Mouse (Mus musculus) embryonic fibroblast, embryonic 13.5 days (primary cell): Measurements from ENCODE around the gene Insyn1. TPM values are rescaled to one million over a fixed set of nuclear protein-coding genes. Genes with fewer than 3 reads are reported as not detected.
A peak's percentile ranks its signal among the peaks of the same experiment; 100 is the strongest.

Source experiments
- H3K27ac ChIP-seq: 2 replicates; pipeline ENCODE4 v1.5.1; 2012; ENCODE audit warnings: low read length, control low read depth, inconsistent platforms; ENCODE audit not compliant: insufficient read depth
- H3K4me1 ChIP-seq: 2 replicates; pipeline ENCODE4 v1.6.1; 2011; ENCODE audit warnings: low read length; ENCODE audit not compliant: control insufficient read depth, insufficient read depth
- H3K4me3 ChIP-seq: 2 replicates; pipeline ENCODE4 v1.5.1; 2011; ENCODE audit warnings: mild to moderate bottlenecking, control low read depth, low read length; ENCODE audit not compliant: insufficient read depth
- CTCF ChIP-seq: IDR thresholded peaks from 2 replicates; pipeline ENCODE4 v1.5.1; 2011; ENCODE audit warnings: mild to moderate bottlenecking, control low read depth, low read length, moderate library complexity, borderline replicate concordance; ENCODE audit not compliant: insufficient read depth
- POLR2A ChIP-seq: IDR thresholded peaks from 2 replicates; pipeline ENCODE4 v1.6.1; 2011; ENCODE audit warnings: low read depth, mild to moderate bottlenecking, control low read depth, low read length, moderate library complexity
- polyA plus RNA-seq: library from polyadenylated mRNA; stranded (reverse); fragments of >200 nt; gene quantifications from 2 replicates; pipeline ENCODE4 v1.2.4, GENCODE M21; 2011; ENCODE audit warnings: low read depth; ENCODE audit not compliant: missing spikeins, insufficient read length

Gene Insyn1
- polyA plus RNA-seq, 1 experiment: 27.5 TPM

DNA sequence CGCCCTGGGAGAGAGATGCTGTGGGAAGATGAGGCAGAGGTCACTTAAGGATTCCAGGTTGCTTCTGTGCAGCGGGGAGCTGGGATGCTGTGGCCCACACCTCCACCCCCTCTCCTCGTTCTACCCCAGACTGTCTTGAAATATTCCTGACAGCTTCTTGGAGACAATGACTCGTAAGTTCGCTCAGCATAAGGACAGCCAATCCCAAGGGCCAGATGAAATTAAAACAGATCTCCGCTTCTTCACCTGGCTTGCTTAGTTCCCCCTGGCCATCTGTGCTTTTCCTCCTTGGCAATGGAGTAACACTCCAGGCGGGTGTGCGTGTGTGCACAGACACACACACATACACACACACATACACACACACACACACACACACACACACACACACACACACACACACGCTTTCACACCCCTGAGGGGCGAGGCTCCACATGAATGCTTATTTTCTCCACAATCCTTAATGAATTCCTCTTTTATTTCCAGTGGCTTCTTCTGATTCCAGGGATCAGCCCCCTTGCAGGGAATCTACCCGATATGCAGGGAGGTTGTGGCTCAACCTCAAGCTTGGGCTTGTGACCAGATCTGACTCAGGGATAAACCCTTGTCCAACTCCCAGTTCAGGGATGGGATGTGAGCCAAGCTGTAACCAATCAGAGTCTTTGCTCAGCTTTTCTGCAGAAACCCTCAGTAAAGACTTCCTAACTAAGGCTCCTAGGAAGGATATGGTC, 58.4 kb downstream of the Insyn1 start:
- no peak for TF ChIP-seq CTCF
- no peak for TF ChIP-seq POLR2A
- H3K27ac ChIP-seq: peak overlapping the region; percentile 55

DNA sequence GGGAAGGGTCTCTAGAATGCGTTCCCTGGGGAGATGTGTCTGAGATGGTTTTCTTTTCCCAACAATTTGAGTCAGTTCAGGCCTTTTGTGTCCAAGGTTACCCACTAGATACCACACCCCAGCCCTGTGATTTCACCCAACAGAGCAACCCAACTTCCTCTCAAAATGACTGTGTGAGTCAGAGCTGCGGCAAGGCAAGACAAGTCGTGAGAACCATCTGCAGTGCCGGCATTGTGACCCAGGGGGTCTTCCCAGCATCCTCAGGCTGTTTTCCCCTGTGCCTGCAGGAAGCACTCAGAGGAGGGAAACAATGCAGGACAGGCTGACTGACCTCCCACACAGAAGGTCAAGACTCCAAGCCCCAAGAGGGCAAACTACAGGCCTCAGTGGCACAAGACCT, 60.5 kb downstream of the Insyn1 start:
- no peak overlapping the region for H3K4me3 ChIP-seq
- H3K27ac ChIP-seq: peak overlapping the region; percentile 53; the same call in 1 of the 2 replicates
- TF ChIP-seq CTCF: no peak
- peaks cover 18% of the 10 kb centered on the region for H3K4me1 ChIP-seq

More for the DNA sequence above, 58.4 kb downstream of the Insyn1 start:
- H3K4me3 ChIP-seq: no peak overlapping the region
- peaks cover 22% of the 10 kb centered on the region for H3K4me1 ChIP-seq

Other genes starting within 250 kb of the Insyn1 start
- 56.3 and 86.6 TPM in 2 replicates for gene Pml, start 238.8 kb upstream of the Insyn1 start, polyA plus RNA-seq
- 25.9 and 27.0 TPM in 2 replicates for gene Stoml1, start 235.4 kb upstream of the Insyn1 start, polyA plus RNA-seq
- gene Loxl1, start 175.4 kb upstream of the Insyn1 start, polyA plus RNA-seq: 158 and 210 TPM in 2 replicates
- gene Tbc1d21, start 118.1 kb upstream of the Insyn1 start, polyA plus RNA-seq: not detected in 2 replicates
- gene Cd276, start 66.8 kb downstream of the Insyn1 start, polyA plus RNA-seq: 62.4 and 64.1 TPM in 2 replicates
- gene Nptn, start 93.6 kb downstream of the Insyn1 start, polyA plus RNA-seq: 514 and 525 TPM in 2 replicates